Mouse (Mus musculus) midbrain, embryonic 15.5 days (tissue): ENCODE results near the gene Ide. TPM values are rescaled to one million over a fixed set of nuclear protein-coding genes. Genes with fewer than 3 reads are reported as not detected.

Experiments used
- ATAC-seq: fragments of 200-750 bp; cut with Nextera tagmentation; replicated peaks from 2 replicates; pipeline ENCODE4 v1.8.0; 2017; ENCODE audit warnings: moderate TSS enrichment
- H3K27ac ChIP-seq: fragments of 300-500 bp; sonication (generic); 2 replicates; pipeline ENCODE4 v1.5.1; 2015; ENCODE audit warnings: mild to moderate bottlenecking, inconsistent platforms
- H3K27me3 ChIP-seq: fragments of 300-500 bp; sonication (generic); replicated peaks from 2 replicates; pipeline ENCODE4 v1.6.1; 2015; ENCODE audit warnings: inconsistent platforms
- H3K36me3 ChIP-seq: fragments of 300-500 bp; sonication (generic); replicated peaks from 2 replicates; pipeline ENCODE4 v1.6.1; 2015; ENCODE audit warnings: inconsistent platforms
- H3K4me1 ChIP-seq: fragments of 300-500 bp; sonication (generic); 2 replicates; pipeline ENCODE4 v1.6.1; 2015; ENCODE audit warnings: inconsistent platforms
- H3K4me2 ChIP-seq: fragments of 300-500 bp; sonication (generic); 2 replicates; pipeline ENCODE4 v1.6.1; 2015; ENCODE audit warnings: inconsistent platforms, mild to moderate bottlenecking, moderate library complexity
- H3K4me3 ChIP-seq: fragments of 300-500 bp; sonication (generic); 2 replicates; pipeline ENCODE4 v1.5.1; 2015; ENCODE audit warnings: mild to moderate bottlenecking, inconsistent platforms
- H3K9ac ChIP-seq: fragments of 300-500 bp; sonication (generic); 2 replicates; pipeline ENCODE4 v1.6.1; 2015; ENCODE audit warnings: mild to moderate bottlenecking, inconsistent platforms
- H3K9me3 ChIP-seq: fragments of 300-500 bp; sonication (generic); 2 replicates; pipeline ENCODE4 v1.6.1; 2016; ENCODE audit warnings: inconsistent platforms
- WGBS: fragments of 180-500 bp; shearing (Covaris S2); methylation state at CpG from one replicate; pipeline ENCODE4 v1.1.7; 2015; ENCODE audit warnings: mixed read lengths; 5-methylcytosine and 5-hydroxymethylcytosine counted together
- polyA plus RNA-seq: library from polyadenylated mRNA; unstranded; fragments of >200 nt; fragmentation: Nextera tagmentation; extraction: Ambion mirVana; gene quantifications from 2 replicates; pipeline ENCODE4 v1.2.1, GENCODE M21; 2015

The Ide gene
- polyA plus RNA-seq, 1 experiment from 2014 or later = 39.0 TPM

- Histone ChIP-seq H3K4me1 (no peaks in the 10 kb centered on the region), H3K4me3 (no peak overlapping the region), H3K27me3 (no peaks in the 10 kb centered on the region), H3K36me3 (no peaks in the 10 kb centered on the region), H3K4me2 (no peak overlapping the region), H3K9me3 (no peaks in the 10 kb centered on the region), H3K27ac (no peak overlapping the region), H3K9ac (no peak overlapping the region)
- no peak; the same call in 1 of the 2 replicates for ATAC-seq
- 36% methylated on average over 5 of the region's 5 CpGs for WGBS
Observed at GRCm38 (mm10) chr19:37362545-37362944, 24.9 kb upstream of the Ide start.

GRCm38 (mm10) chr19:37360044-37360443 lies 22.4 kb upstream of the Ide start:
- no peaks in the 10 kb centered on the region for H3K36me3 ChIP-seq
- no peaks in the 10 kb centered on the region for H3K27me3 ChIP-seq
- no peak for ATAC-seq
- H3K4me3 ChIP-seq = no peak overlapping the region
- WGBS = 77% methylated on average over 5 of the region's 5 CpGs
- no peak overlapping the region for H3K4me2 ChIP-seq
- H3K9me3 ChIP-seq = no peaks in the 10 kb centered on the region
- no peaks in the 10 kb centered on the region for H3K4me1 ChIP-seq
- H3K9ac ChIP-seq = no peak overlapping the region
- no peak overlapping the region for H3K27ac ChIP-seq

- Histone ChIP-seq H3K27ac (no peak overlapping the region), H3K36me3 (no peaks in the 10 kb centered on the region), H3K4me3 (no peak overlapping the region), H3K4me2 (no peak overlapping the region), H3K4me1 (no peaks in the 10 kb centered on the region), H3K9ac (no peak overlapping the region), H3K9me3 (no peaks in the 10 kb centered on the region), H3K27me3 (no peaks in the 10 kb centered on the region)
- 98% methylated on average over 6 of the region's 6 CpGs for WGBS
- no peak for ATAC-seq
Observed at GRCm38 (mm10) chr19:37353331-37353730, 15.7 kb upstream of the Ide start.

GRCm38 (mm10) chr19:37352756-37353155 lies 15.1 kb upstream of the Ide start:
- Histone ChIP-seq H3K27ac (no peak overlapping the region), H3K4me2 (no peak overlapping the region), H3K4me3 (no peak overlapping the region), H3K9ac (no peak overlapping the region), H3K9me3 (no peaks in the 10 kb centered on the region), H3K4me1 (no peaks in the 10 kb centered on the region), H3K36me3 (no peaks in the 10 kb centered on the region), H3K27me3 (no peaks in the 10 kb centered on the region)
- no peak for ATAC-seq
- WGBS = 97% methylated on average over 3 of the region's 3 CpGs

- no peak for ATAC-seq
- no peak overlapping the region for H3K27ac ChIP-seq
- H3K27me3 ChIP-seq = no peaks in the 10 kb centered on the region
- no peaks in the 10 kb centered on the region for H3K4me1 ChIP-seq
- H3K4me2 ChIP-seq = no peak overlapping the region
- no peak overlapping the region for H3K4me3 ChIP-seq
- no peaks in the 10 kb centered on the region for H3K36me3 ChIP-seq
- no peak overlapping the region for H3K9ac ChIP-seq
- no peaks in the 10 kb centered on the region for H3K9me3 ChIP-seq
Observed at GRCm38 (mm10) chr19:37348952-37349351, 11.3 kb upstream of the Ide start.

GRCm38 (mm10) chr19:37348331-37348730 lies 10.7 kb upstream of the Ide start:
- Histone ChIP-seq H3K36me3 (no peaks in the 10 kb centered on the region), H3K27ac (no peak overlapping the region), H3K4me1 (no peaks in the 10 kb centered on the region), H3K27me3 (no peaks in the 10 kb centered on the region), H3K4me2 (no peak overlapping the region), H3K4me3 (no peak overlapping the region), H3K9ac (no peak overlapping the region), H3K9me3 (no peaks in the 10 kb centered on the region)
- whole genome bisulfite sequencing = 85% methylated on average over 10 of the region's 10 CpGs
- ATAC-seq = no peak

- H3K4me3 ChIP-seq = no peak overlapping the region
- no peak overlapping the region for H3K4me2 ChIP-seq
- no peak overlapping the region for H3K9ac ChIP-seq
- no peaks in the 10 kb centered on the region for H3K27me3 ChIP-seq
- H3K27ac ChIP-seq = no peak overlapping the region
- H3K4me1 ChIP-seq = no peaks in the 10 kb centered on the region
- no peaks in the 10 kb centered on the region for H3K36me3 ChIP-seq
- no peaks in the 10 kb centered on the region for H3K9me3 ChIP-seq
- 77% methylated on average over 3 of the region's 3 CpGs for WGBS
- ATAC-seq = no peak
Observed at GRCm38 (mm10) chr19:37346258-37346657, 8.6 kb upstream of the Ide start.

- Histone ChIP-seq H3K27ac (no peak overlapping the region), H3K4me2 (no peak overlapping the region), H3K9ac (no peak overlapping the region), H3K36me3 (no peaks in the 10 kb centered on the region), H3K4me1 (no peaks in the 10 kb centered on the region), H3K4me3 (no peak overlapping the region), H3K9me3 (no peaks in the 10 kb centered on the region), H3K27me3 (no peaks in the 10 kb centered on the region)
- ATAC-seq = no peak
- 88% methylated on average over 5 of the region's 5 CpGs for WGBS
Observed at GRCm38 (mm10) chr19:37343899-37344298, 6.2 kb upstream of the Ide start.

GRCm38 (mm10) chr19:37340931-37341330 lies 3.3 kb upstream of the Ide start:
- H3K9ac ChIP-seq = no peak overlapping the region
- H3K4me3 ChIP-seq = no peak overlapping the region
- ATAC-seq = no peak
- no peaks in the 10 kb centered on the region for H3K27me3 ChIP-seq
- no peaks in the 10 kb centered on the region for H3K9me3 ChIP-seq
- WGBS = 85% methylated on average over 5 of the region's 5 CpGs
- no peaks in the 10 kb centered on the region for H3K36me3 ChIP-seq
- H3K4me1 ChIP-seq = no peaks in the 10 kb centered on the region
- no peak overlapping the region for H3K4me2 ChIP-seq
- H3K27ac ChIP-seq = no peak overlapping the region

GRCm38 (mm10) chr19:37340495-37340894 lies 2.8 kb upstream of the Ide start:
- no peak for ATAC-seq
- H3K27me3 ChIP-seq = no peaks in the 10 kb centered on the region
- H3K4me2 ChIP-seq = no peak overlapping the region
- H3K4me1 ChIP-seq = no peaks in the 10 kb centered on the region
- no peak overlapping the region for H3K9ac ChIP-seq
- no peak overlapping the region for H3K4me3 ChIP-seq
- no peaks in the 10 kb centered on the region for H3K36me3 ChIP-seq
- H3K9me3 ChIP-seq = no peaks in the 10 kb centered on the region
- no peak overlapping the region for H3K27ac ChIP-seq
- 77% methylated on average over 5 of the region's 5 CpGs for WGBS

- Histone ChIP-seq H3K27me3 (no peaks in the 10 kb centered on the region), H3K27ac (no peak overlapping the region), H3K4me2 (no peak overlapping the region), H3K36me3 (no peaks in the 10 kb centered on the region), H3K4me3 (no peak overlapping the region), H3K9ac (no peak overlapping the region), H3K9me3 (no peaks in the 10 kb centered on the region), H3K4me1 (no peaks in the 10 kb centered on the region)
- 89% methylated on average over 1 of the region's 1 CpGs for WGBS
- no peak for ATAC-seq
Observed at GRCm38 (mm10) chr19:37335392-37335791, 2.3 kb downstream of the Ide start.

- 96% methylated on average over 5 of the region's 5 CpGs for WGBS
- Histone ChIP-seq H3K4me1 (no peaks in the 10 kb centered on the region), H3K9me3 (no peaks in the 10 kb centered on the region), H3K9ac (no peak overlapping the region), H3K36me3 (no peaks in the 10 kb centered on the region; the same call in 1 of the 2 replicates), H3K27ac (no peak overlapping the region), H3K27me3 (no peaks in the 10 kb centered on the region), H3K4me2 (no peak overlapping the region), H3K4me3 (no peak overlapping the region)
- no peak for ATAC-seq
Observed at GRCm38 (mm10) chr19:37333357-37333756, 4.3 kb downstream of the Ide start.

- ATAC-seq = no peak
- Histone ChIP-seq H3K9me3 (no peaks in the 10 kb centered on the region), H3K4me2 (no peak overlapping the region), H3K4me1 (no peaks in the 10 kb centered on the region), H3K9ac (no peak overlapping the region), H3K36me3 (no peaks in the 10 kb centered on the region; the same call in 1 of the 2 replicates), H3K27me3 (no peaks in the 10 kb centered on the region), H3K4me3 (no peak overlapping the region), H3K27ac (no peak overlapping the region)
- 90% methylated on average over 4 of the region's 4 CpGs for WGBS
Observed at GRCm38 (mm10) chr19:37332726-37333125, 4.9 kb downstream of the Ide start.

- Histone ChIP-seq H3K4me1 (no peaks in the 10 kb centered on the region), H3K4me3 (no peak overlapping the region), H3K4me2 (no peak overlapping the region), H3K27me3 (no peaks in the 10 kb centered on the region), H3K9ac (no peak overlapping the region), H3K36me3 (peaks cover 5% of the 10 kb centered on the region; the same call in 1 of the 2 replicates), H3K27ac (no peak overlapping the region), H3K9me3 (no peaks in the 10 kb centered on the region)
- ATAC-seq = no peak
- WGBS = 75% methylated on average over 5 of the region's 5 CpGs
Observed at GRCm38 (mm10) chr19:37327216-37327615, 10.4 kb downstream of the Ide start.
